Mouse (Mus musculus): Measurements from ENCODE around the gene Cabp1.

Cabp1 gene

DNA sequence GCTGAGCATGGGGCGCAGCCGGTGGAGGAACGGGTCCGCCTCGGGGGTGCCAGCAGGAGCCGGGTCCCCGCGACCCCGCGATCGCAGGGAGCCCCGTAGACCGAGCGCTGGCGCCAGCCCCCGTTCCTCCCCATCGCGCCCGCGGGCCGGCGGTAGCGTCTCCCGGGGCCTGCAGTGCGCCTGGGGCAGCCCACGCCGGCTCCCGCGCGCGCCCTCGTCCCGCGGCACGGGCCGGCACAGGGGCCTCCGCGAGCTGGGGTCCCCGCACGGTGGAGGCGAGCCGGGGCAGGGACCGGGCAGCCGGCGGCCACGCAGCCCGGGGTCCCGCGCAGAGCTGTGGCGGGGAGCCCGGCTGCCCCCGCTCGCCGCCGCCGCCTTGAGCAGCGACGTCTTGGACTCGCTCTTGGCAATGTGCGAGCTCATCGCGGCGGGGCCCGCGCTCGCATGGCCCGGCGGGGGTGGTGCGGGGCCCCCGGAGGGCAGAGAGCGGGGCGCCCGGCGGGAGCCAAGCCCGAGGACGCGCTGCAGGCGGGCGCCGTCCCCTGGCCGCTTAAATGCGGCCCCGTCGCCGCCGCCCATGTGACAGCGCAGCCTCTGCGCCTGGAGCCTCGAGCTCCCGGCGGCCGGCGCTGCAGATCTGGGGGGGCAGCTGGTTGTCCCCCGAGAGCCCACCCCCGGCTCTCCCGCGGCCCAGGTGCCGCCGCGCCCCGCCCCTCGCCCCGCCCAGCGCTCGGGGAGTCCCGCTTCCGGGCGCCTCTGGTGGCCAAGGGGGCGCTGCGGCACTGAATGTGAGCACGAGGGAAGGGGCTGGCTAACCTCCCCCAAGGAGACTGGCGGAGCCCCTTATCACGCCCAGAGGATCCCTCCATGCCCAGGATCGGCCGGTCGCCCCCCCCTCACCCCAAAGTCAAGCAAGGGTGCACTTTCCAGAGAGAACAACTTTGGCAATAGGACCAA lies at the start of gene Cabp1:
Gene Cabp1 (minus strand): TSS at position 713 of the 957 bp plus-strand sequence.
- DNase-seq, result peak; percentile 61

DNA sequence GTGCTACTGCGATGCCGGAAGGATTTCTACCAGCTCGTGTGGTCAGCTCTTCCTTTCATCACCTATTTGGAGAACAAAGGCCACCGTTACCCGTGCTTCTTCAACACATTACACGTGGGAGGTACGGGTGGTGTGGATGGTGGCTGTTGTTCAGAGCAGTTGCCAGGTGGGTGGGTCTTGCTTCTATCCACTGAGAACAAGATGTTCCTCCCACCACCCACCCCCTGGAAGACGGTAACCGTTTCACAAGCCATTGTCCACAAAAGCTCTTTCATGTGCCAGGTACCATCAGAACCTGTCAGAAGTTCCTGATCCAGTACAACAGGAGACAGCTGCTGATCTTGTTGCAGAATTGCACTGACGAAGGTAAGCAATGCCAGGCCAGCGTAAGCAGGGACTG lies 46.0 kb upstream of the Cabp1 start:
- DNase-seq, result no peak

DNA sequence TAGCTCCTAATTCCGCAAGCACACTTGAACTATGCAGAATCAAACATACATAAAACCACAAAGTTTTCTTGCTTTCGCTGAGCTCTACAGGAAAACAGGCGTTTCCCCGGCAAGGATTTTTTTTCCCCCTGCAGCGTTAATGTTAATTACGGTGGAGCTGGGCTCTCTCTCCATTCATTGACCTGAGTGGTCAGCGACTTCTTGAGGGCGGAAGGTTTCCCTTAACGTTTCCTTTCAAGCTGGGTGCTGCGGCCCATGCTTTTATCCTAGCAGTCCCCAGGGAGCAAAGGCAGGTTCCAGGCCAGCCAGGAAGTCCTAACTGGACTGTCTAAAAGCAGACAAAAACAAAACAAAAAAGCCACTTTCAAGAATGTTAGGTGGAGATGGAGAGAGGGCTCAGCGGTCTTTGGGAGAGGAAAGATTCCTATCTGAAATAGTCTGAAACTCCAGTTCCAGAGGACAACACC lies 44.6 kb upstream of the Cabp1 start:
- DNase-seq, result peak; percentile 43

DNA sequence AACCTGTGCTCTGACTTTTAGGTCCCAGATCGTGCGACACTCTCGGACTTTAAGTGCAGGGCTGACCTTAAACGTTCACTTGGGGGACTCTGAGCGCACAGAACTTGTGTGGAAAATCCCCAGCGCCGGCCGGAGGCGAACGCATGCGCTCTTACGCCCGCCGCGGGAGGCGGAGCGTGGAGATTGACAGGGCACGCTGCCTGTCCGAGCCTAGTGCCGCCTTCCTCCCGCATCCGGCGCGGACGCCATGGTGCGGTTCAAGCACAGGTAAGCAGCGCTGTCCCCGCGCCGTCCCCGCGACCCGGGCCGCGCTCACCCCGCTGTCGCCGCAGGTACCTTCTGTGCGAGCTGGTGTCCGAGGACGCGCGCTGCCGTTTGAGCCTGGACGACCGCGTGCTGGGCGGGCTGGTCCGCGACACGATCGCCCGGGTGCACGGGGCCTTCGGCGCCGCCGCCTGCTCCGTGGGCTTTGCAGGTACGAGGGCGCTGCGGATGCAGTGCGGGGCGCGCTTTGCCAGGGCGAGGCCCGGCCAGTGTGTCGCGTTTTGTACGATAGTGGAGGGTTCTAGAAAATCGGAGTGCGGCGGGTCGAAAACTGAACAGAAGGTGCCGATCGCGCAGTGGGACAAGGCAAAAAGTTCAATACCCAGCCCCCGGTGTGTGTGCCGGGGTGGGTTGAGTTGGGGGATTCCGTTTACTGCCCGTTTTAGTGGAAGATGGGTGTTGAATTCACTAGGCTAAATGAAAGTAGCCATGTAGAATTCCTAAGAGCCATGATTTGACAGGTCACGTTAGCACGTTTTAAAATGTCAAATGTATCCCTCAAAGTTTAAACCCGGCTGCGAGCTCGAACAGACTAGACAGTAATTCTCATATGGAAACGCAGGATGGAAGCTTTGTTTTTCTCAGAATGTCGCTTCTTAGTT lies 43.9 kb upstream of the Cabp1 start:
- DNase-seq, result peak; percentile 96

DNA sequence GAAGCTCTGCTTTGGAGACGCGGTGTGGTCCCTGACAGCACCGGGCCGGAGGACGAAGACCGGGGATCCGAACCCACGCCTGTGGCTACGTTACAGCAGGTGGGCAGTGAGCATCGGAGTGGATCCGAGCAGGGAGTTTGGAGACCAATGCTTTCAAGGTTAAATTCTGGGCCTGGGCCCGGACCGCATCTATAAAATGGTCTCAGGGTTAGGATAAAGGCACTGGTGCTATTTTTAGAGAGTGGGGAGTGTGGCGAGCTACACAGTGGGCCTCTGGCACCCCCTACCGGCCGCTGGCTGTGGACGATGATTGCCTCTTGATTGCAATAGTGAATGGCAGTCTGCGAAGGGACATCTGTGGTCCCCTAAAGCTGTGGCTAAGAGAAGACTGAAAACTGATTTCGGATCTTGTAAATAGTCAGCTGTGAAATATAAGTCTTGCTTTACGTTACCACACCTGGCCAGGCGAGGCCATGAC lies 41.6 kb upstream of the Cabp1 start, which contains the start of gene Pop5:
Gene Pop5 (plus strand): TSS at position 51 of the 478 bp plus-strand sequence.
- DNase-seq, result peak; percentile 92

DNA sequence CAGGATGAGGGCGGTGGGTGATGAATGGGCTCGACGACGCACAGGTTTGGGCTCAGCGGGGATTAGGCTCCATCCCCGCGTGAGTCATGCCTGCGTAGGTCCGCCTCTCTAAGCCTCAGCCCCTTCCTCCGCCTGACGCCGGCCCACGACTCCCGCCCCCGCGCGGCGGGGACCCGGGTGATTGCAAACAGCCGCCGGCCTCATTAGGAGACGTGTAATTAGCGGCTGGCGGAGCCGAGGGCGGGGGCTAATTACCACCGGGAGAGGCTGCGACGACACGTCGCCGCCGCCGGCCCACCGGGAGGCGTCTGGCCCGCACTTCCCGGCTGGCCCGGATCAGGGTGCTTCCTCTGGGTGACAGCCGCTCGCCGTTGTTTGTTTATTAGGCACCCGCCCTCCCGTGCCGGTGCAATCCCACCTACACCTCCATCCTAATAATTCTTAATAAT lies 41.2 kb upstream of the Cabp1 start:
- DNase-seq, result peak; percentile 65

DNA sequence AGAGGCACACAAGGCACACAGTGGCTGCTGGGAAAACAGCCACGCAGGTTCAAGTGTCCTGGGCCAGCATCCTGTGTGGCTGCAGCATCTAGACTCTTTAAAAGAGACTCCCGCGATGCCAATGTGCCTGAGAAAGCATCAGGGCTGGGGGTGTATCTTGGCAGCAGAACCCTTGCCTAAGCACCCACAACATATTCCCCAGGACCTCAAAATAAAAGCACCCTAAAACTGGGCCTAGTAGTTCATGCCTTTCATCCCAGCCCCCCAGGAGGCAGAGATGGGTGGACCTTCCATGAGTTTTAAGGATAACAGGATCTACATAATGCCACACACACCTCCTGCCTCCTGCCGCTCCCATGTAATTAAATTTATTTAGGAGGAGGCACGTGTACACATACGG lies 40.3 kb upstream of the Cabp1 start:
- DNase-seq, result no peak

DNA sequence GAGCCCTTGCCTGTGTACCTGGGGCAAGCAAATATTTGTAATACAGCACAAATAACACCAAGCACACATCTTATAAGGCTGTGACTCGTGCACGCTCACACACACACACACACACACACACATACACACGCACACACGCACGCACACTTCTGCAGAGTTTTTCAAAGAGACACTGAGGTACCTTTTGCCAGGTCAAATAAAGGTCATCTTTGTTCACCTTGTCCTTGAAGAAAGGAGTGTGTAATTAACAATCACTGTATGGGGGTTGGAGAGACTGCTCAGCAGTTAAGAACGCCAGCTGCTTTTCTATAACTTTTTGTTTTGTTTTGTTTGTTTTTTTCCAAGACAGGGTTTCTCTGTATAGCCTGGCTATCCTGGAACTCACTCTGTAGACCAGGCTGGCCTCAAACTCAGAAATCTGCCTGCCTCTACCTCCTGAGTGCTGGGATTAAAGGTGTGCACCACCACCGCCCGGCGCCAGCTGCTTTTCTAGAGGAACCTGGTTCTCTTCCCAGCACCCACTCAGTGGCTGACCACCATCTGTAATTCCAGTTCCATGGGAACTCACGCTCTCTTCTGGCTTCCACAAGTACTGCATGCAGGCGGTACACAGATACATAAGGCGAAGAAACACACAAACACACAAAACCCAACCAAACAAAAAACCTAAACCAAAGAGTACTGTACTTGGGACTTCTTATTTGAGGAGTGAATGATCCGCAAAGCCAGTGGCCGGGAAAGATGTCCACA lies 39.0 kb upstream of the Cabp1 start:
- DNase-seq, result no peak

DNA sequence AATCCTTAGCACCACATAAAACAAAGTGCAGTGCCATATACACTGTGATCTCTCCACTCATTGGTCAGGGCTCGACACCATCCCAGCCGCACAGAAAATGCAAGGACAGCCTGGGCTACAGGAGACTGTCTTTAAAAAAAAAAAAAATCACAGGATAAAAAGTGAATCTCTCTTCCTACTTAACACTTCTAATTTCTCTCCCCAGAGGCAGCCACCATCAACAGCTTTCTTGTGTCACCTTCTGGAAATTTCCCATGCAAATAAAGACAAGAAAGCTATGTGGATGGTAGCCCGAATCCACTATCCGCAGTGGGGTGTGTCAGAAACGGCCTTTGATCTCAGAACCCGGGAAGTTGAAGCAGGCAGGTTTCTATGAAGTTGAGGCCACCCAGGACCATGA lies 38.3 kb upstream of the Cabp1 start:
- DNase-seq, result no peak

DNA sequence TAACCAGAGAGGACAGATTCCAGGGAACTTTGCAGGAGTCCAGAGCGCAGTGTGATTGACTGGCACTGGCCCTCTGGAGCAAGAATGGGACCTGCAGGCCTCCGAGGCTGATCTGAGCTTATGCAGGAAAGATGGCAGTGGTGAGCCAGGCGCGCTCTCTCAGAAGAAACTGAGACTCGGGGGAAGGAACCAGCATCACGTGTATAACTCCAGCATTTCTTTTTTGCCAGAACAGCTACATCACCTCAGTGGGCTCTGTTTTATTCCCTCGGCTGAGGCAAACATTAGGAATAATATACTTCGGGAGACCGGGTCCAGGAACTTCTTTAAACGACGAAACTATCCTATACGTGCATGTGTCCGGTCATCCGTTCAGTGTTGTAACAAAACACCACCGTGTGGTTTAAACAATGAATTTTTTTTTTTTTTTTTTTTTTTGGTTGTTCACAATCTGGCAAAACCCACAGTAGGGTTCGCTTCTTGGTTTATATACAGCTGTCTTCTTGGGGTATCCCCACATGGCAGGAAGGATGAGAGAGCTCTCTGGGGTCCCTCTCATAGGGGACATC lies 37.5 kb upstream of the Cabp1 start:
- DNase-seq, result no peak

DNA sequence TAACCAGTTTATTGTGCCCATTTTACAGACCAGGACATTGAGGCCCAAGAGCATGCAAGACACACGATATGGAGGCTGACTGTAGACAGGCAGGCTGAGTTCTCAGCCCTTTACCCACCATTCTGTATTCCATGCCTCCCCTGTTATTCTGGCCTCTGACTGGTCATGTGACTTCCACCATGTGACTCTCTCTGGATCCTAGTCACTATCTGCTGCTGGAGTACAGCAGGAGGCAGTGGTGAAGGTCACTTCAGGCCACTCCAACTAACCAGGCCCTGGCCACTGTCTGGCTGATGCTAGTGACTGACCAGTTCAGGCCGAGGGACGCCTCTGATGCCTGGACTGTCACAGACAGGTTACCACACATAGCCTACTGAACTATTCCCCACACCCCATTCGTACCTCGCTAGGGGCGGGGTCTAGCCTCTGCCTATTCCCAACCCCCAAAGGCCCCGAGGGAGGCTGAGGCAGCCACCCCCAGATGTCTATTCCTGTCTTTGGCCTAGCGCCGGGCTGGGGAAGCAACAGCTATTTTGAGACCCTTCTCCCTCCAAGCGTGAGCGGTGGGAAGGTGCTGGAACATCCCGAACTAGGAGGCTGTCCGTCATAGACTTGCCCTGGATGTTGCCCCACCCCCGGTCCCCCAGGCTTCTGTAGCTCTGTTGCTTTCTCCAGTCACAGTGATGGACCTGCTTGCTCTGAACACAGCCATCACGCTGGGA lies 36.8 kb upstream of the Cabp1 start:
- no peak for DNase-seq

DNA sequence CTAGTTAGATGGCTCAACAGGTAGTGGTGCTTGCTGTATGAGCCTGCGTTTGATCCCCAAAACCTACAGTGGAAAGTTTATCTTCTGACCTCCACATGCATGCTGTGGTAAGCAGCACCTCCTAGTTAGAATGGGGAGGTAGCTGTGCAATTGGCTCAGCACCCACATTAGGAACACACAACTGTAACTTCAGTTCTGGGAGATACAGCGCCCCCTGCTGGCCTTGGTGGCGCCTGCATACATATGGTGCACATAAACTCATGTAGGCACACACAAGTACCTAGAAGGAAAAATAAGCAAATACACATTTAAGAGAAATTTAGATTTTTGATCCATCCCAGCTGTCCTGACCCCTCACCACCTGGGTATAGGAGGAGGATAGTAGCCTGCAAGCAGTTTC lies 28.3 kb upstream of the Cabp1 start:
- DNase-seq, result no peak

DNA sequence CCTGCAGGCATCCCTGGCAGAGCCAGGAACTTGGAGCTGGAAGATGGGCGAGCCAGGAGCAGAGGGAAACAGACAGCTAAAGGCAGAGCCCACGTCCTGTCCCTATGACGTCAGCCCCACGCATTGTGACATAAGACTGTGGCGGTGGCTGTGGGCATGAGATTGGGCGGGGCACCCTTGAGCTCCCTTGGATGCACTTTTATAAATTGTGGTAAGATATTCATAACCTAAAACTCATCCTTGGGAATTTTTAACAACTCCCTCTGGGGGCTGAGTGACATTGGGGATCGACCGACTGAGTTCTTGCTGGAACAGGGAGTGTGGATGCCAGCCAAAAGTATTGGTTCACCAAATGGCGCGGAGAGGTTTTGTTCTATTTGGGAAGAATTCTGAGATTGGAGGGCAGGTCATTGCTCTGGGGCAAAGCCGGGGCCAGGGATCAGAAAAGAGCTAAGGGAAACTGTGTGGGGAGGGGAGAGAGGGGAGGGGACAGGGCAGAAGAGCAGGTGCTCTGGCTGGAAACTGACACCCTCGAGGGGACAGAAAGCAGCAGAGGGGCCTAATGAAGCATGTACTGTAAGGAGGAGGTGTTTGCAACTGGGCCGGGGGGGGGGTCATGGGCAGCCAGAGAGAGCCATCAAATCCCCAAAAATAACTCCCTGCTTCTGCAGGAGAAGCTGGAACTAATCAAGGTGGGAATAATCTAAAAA lies 26.9 kb upstream of the Cabp1 start:
- no peak for DNase-seq

DNA sequence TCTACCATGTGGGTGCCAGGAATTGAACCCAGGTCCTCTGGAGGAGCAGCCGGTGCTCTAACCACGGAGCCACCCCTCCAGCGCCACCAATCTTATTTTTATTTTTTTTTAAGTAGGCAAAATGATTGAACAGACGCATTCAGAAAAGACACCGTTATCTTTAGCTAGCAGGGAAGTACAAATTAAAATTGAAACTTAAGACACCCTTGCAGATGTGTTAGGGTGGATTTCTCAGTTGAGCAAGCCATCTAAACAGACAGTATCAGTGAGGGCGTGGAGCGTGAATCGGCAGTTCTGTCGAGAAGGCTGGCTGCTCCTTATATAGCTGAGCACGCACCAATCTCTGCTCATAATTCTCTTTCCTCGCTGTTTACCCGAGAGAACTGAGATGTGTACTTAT lies 23.8 kb upstream of the Cabp1 start:
- no peak for DNase-seq

DNA sequence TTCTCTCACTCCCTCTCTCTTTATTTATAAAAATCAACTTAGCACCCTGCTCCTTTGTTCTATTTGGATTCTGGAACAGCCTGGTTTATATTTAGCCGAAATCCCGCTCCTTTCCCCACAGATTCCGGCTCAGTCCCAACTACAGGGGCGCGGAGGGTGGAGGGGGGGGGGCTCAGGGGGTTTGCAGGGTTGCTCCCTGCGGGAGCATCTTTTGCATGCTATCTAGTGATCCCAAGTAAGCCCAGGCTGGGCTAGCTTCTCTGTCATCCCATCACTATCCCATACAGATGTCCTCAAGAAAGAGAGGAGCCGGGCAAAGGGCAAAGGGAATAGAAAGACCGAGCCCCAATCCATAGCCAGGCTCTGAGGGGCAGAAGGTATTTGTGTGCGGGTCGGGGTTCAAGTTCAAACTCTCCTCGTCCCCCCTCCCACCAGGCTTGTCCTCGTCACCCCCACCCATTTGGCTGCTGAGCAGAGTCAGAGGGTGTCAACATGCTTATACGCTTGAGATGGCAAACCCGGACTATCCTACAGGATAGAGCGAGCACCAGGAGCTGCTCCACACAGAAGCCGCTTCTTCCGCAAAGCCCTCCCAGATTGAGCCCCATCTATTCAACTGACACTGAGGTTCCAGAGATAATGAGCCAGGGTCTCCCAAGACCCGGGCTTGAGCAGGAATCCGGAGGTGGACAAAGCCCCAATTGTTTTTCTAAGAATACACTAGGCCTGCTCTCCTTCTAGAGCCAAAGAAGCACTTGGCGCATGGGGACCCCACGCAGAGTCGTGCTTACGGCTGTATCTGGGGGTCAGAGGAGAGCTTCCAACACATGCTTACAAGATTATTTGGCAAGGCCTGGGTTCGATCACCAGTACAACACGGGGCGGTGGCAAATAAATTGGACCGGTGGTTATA lies 21.3 kb upstream of the Cabp1 start:
- no peak for DNase-seq

DNA sequence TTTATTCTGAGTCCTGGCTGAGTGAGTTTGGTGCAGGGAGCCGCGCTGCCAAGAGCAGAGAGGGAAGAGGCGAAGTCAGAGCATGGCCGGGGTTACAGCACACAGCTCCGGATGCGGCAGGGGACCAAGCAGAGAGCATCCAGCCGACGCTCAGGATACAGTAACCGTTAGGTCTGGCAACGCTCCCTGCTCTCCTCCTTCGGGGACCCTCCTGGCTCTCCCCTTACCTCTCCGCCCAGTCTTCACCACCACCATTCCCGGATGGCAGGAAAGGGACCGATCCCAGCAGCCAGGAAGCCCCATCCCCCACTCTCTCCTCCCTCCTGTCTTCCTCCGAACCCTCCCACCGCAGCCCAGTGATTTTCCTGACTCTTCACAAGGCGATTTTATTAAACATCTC lies 20.7 kb upstream of the Cabp1 start:
- DNase-seq, result no peak

DNA sequence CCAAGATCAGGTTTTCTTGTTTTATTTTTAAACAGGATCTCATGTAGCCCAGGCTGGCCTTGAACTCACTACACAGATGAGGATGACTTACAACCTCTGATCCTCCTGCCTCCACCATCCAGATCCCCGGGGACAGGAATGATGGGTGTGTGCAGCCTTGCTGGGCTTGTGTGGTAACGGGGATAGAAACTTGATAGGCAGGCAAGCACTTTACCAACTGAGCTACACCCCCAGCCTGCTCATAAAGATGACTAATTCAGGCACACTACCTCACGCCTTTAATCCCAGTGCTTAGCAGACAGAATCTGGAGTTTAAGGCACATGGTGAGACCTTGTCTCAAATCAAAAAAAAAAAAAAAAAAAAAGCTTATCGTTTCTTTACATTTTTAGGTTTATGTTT lies 18.7 kb upstream of the Cabp1 start:
- DNase-seq, result no peak

DNA sequence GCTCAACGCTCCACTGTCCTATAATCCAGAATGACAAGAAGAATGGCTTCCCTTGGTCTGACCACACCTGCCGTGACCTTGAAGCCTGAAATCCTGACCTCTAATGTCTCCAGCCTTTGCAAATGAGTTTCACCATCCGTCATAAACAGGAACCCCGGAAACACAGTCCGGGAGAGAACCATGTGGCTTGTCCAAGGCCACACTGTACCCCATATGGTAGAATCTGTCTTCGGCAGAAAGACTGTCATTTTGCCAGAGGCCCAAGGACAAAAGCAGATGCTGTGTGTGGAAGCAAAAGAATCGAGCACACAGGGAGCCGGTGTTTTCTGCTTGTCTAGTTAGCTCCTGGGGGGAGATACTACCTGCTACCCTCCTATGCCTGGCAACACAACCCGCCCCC lies 18.3 kb upstream of the Cabp1 start:
- DNase-seq, result no peak

DNA sequence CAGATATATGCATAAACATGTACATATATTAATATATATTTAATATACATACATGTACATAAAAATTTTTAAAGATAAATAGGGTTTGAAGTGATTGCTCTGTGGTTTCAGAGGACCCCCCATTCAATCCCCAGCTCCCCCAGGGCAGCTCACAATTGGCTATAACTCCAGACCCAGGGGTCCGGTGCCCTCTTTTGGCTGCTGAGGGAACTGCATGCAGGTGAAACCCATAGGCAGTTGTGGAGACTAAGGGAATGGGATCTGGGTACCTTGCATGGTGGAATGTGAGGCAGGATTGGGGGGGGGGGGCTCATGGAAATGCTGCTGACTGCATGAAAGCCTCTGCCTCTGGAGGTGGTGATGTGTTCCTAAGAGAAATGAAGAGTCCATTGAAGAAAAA lies 16.2 kb upstream of the Cabp1 start:
- peak; percentile 50 for DNase-seq

DNA sequence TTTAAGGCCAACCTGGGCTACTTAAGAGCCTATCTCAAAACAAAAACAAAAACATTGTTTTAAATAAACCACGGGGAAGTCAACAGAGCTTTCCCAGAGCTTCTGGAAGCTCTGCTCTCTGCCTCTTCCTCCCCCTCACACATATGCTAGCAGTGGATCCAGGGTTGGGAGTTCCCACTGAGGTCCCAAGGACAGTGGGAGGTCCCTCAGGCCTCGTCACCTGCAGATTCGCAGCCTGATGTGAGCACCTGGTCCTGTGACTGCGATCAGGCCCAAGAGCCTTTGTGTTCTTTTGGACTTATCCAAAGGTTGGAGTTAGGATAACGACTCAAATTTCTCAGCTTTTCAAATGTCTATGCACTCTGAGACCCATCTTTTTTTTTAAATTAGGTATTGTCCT lies 14.4 kb upstream of the Cabp1 start:
- no peak for DNase-seq

All from kidney, adult 18-20 months (tissue).